9 mouse cellular contexts compared by ENCODE assay signal in the genomic region with DNA sequence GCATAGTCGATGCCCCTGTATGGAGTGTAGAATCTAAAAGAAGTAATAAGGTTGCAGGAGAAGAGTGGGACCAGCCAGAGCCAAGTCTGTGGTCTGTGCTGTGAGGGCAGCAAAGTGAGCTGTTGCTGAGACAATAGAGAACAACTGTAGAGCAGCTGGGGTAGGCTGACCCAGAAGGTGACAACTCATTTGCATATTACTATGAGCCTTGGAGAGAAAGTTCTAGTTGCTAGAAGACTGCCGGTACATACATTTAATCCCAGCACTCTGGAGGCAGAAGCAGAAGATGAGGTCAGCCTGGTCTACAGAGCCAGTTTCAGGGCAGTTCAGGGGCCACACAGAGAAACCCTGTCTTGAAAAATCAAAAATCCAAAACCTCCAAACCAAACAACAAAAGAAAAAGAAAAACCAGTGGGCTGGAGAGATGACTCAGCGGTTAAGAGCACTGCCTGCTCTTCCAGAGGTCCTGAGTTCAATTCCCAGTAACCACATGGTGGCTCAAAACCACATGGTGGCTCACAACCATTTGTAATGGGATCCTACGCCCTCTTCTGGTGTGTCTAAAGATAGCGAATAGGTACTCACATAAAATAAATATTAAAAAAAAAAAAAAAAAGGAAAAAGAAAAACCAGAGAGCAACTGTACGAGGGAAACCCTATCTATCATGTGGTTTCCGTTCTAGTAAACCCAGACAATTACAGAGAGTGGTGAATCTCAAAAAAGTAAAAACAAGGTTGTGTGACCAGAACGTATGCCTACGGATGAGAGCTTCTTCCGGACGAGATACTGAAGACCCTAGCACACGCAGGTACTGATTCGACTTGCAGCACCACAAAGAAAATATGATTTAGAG. TPM values are rescaled to one million over a fixed set of nuclear protein-coding genes. Genes with fewer than 3 reads are reported as not detected.
DNase-seq lines count a peak whose midpoint lies in the region; ATAC-seq and TF ChIP-seq lines count a peak whose summit lies in the region.
"Had no signal": no experiment of that assay in that cellular context is flagged by ENCODE, and none has a peak within 500 bp of the region (broad histone marks: within the 10 kb centered on the region; RNA-seq: fewer than 3 reads in every experiment).

No protein-coding gene starts in this region.

- no peaks in the 10 kb centered on the region for H3K79me2 ChIP-seq in CH12.LX (replicated peaks; ENCODE audit: control insufficient read depth, extremely low read depth, insufficient read depth, poor library complexity, severe bottlenecking)

- H3K9ac ChIP-seq in heart, embryonic 13.5 days = 0 out of 2 replicates have a peak overlapping the region, but pooled peaks have one; percentile 62
- peak overlapping the region; percentile 59 for H3K9ac ChIP-seq in CH12.LX (ENCODE audit: insufficient read depth, low read depth)
- no peak overlapping the region for H3K9ac ChIP-seq in hindbrain, embryonic 13.5 days

- peak; percentile 25; the same call in 1 of the 2 replicates for TF ChIP-seq EP300 in CH12.LX (IDR thresholded peaks at IDR 0.05; ENCODE audit: low read length)

- H3K4me3 ChIP-seq in heart, embryonic 13.5 days = peak overlapping the region; percentile 36; the same call in 1 of the 2 replicates
- H3K4me3 ChIP-seq in CH12.LX (replicated peaks in 1 of 3; ENCODE audit: low read depth in 2 of 3, low read length in 2 of 3, poor library complexity in 1 of 3) = peak overlapping the region in 2 of 3 experiments; percentile 27
- no peak overlapping the region for H3K4me3 ChIP-seq in hindbrain, embryonic 13.5 days
- peak overlapping the region; percentile 37; the same call in 1 of the 2 replicates for H3K4me3 ChIP-seq in midbrain, embryonic 10.5 days

- in situ Hi-C loops in CH12.LX (cut with MboI; ENCODE audit: low pct_ligation_motif_present, low pct_unique_long_range_greater_than_20kb, low sequenced_read_pairs) = loop anchor here (5.0 to 25.0 kb wide), 2 partner anchors 108 to 452 kb away; no protein-coding TSS in a partner anchor

- no peak for TF ChIP-seq RAD21 in CH12.LX (IDR thresholded peaks at IDR 0.05; ENCODE audit: low read depth, low read length)

- H3K36me3 ChIP-seq in heart, embryonic 13.5 days = no peaks in the 10 kb centered on the region
- no peaks in the 10 kb centered on the region for H3K36me3 ChIP-seq in CH12.LX (replicated peaks in 1 of 2; ENCODE audit: control insufficient read depth in 1 of 2, insufficient read depth in 1 of 2, low read length in 1 of 2)
- no peaks in the 10 kb centered on the region for H3K36me3 ChIP-seq in hindbrain, embryonic 13.5 days
- H3K36me3 ChIP-seq in midbrain, embryonic 10.5 days = no peaks in the 10 kb centered on the region

- intact Hi-C loops in heart, postnatal 36 days (cut with DNase I) = loop anchor here (1.0 kb wide), 1 partner anchor 104 kb away; no protein-coding TSS in a partner anchor

- peak overlapping the region; percentile 68 for H3K4me2 ChIP-seq in heart, embryonic 13.5 days
- H3K4me2 ChIP-seq in CH12.LX (ENCODE audit: insufficient read depth, low read depth, poor library complexity, severe bottlenecking) = peak overlapping the region; percentile 91
- H3K4me2 ChIP-seq in hindbrain, embryonic 13.5 days = peak overlapping the region; percentile 42

- WGBS in heart, embryonic 13.5 days = 42% methylated on average over 13 of the region's 13 CpGs
- 44% methylated on average over 13 of the region's 13 CpGs for WGBS in hindbrain, embryonic 13.5 days
- WGBS in midbrain, embryonic 10.5 days = 47% methylated on average over 13 of the region's 13 CpGs

- TF ChIP-seq POLR2A in CH12.LX (IDR thresholded peaks at IDR 0.05; ENCODE audit: low read depth, low read length) = no peak

- peak in 1 of 2 experiments; percentile 12; a peak in 1 of 4 replicates for TF ChIP-seq CTCF in CH12.LX (conservative IDR thresholded peaks at IDR 0.05 in 1 of 2, IDR thresholded peaks at IDR 0.05 in 1 of 2; ENCODE audit: low read depth in 2 of 2, low read length in 2 of 2)

- no peak for DNase-seq in heart, postnatal 36 days
- peak; percentile 56 for DNase-seq in CH12.LX (ENCODE audit: extremely low read depth)
- DNase-seq in midbrain, embryonic 10.5 days (ENCODE audit: low spot score) = no peak
- no peak for DNase-seq in embryo, embryonic 10 days (ENCODE audit: low spot score)
- no peak for DNase-seq in right cerebral cortex, postnatal 4 days
- DNase-seq in left cerebral cortex, adult 18-20 months (ENCODE audit: low spot score in 2 of 2) = no peak

- H3K27ac ChIP-seq in heart, embryonic 13.5 days (replicated peaks) = no peak overlapping the region
- H3K27ac ChIP-seq in CH12.LX (ENCODE audit: insufficient read depth, low read depth) = no peak overlapping the region
- no peak overlapping the region for H3K27ac ChIP-seq in hindbrain, embryonic 13.5 days
- H3K27ac ChIP-seq in midbrain, embryonic 10.5 days (replicated peaks) = no peak overlapping the region
- H3K27ac ChIP-seq: macrophage had no signal

- no peaks in the 10 kb centered on the region for H3K9me3 ChIP-seq in heart, embryonic 13.5 days
- peaks cover 6% of the 10 kb centered on the region for H3K9me3 ChIP-seq in CH12.LX (replicated peaks; ENCODE audit: low read length)
- no peaks in the 10 kb centered on the region for H3K9me3 ChIP-seq in hindbrain, embryonic 13.5 days
- no peaks in the 10 kb centered on the region for H3K9me3 ChIP-seq in midbrain, embryonic 10.5 days (replicated peaks)

- H3K27me3 ChIP-seq in heart, embryonic 13.5 days (replicated peaks) = no peaks in the 10 kb centered on the region
- peaks cover 12% of the 10 kb centered on the region for H3K27me3 ChIP-seq in CH12.LX (replicated peaks)
- no peaks in the 10 kb centered on the region for H3K27me3 ChIP-seq in hindbrain, embryonic 13.5 days
- H3K27me3 ChIP-seq in midbrain, embryonic 10.5 days (ENCODE audit: low read depth, poor library complexity, severe bottlenecking) = no peaks in the 10 kb centered on the region

- peaks cover 5% of the 10 kb centered on the region; the same call in 1 of the 2 replicates for H3K4me1 ChIP-seq in heart, embryonic 13.5 days
- H3K4me1 ChIP-seq in CH12.LX (ENCODE audit: control insufficient read depth in 1 of 2, insufficient read depth in 2 of 2) = peaks cover 3 to 14% of the 10 kb centered on the region in 2 experiments
- peaks cover 3% of the 10 kb centered on the region for H3K4me1 ChIP-seq in hindbrain, embryonic 13.5 days (replicated peaks)
- H3K4me1 ChIP-seq in midbrain, embryonic 10.5 days = peaks cover 9% of the 10 kb centered on the region

- ATAC-seq in heart, embryonic 13.5 days (ENCODE audit: extremely low read depth, insufficient number of reproducible peaks, low FRiP score, low TSS enrichment) = no peak
- no peak for ATAC-seq in hindbrain, embryonic 13.5 days (ENCODE audit: low FRiP score)

- dilution Hi-C loops in CH12.LX (cut with MboI; ENCODE audit: extremely low pct_ligation_motif_present, extremely low pct_unique_long_range_greater_than_20kb, low sequenced_read_pairs) = no loop called here

TF ChIP-seq in CH12.LX, 34 proteins besides CTCF, POLR2A, EP300 and RAD21:
- TF ChIP-seq CHD1 (IDR thresholded peaks at IDR 0.05; ENCODE audit: low read depth, low read length) (no peak), MAFK (IDR thresholded peaks at IDR 0.05; ENCODE audit: insufficient replicate concordance, low read length) (peak; percentile 32; the same call in 1 of the 2 replicates), MYC (IDR thresholded peaks at IDR 0.05; ENCODE audit: low read depth, low read length) (peak; percentile 83)

RNA-seq across cellular contexts. Expression of a gene that starts 20.3 kb away (rescaled TPM):
- polyA plus RNA-seq in heart, embryonic 13.5 days (2015; fragmentation: Nextera tagmentation; extraction: Ambion mirVana) = 406 and 460 TPM in 2 replicates
- total RNA-seq in heart, postnatal 36 days (2021) = 10 to 100 TPM; 83.7 to 93.5 TPM
- total RNA-seq in CH12.LX (2012; rRNA removed) (63.3 and 78.6 TPM in 2 replicates), CH12.LX (2014; rRNA removed) (188 and 190 TPM in 2 replicates)
- polyA plus RNA-seq in CH12.LX (2012; ENCODE audit: insufficient read length, low read depth) = 320 and 355 TPM in 2 replicates
- polyA plus RNA-seq in hindbrain, embryonic 13.5 days (2015; fragmentation: Nextera tagmentation; extraction: Ambion mirVana) = 613 and 627 TPM in 2 replicates
- 457 and 467 TPM in 2 replicates for polyA plus RNA-seq in midbrain, embryonic 10.5 days (2016; fragmentation: Nextera tagmentation; extraction: Ambion mirVana)
- 1,000 to 10,000 TPM; 1,087 to 1,156 TPM for total RNA-seq in left cerebral cortex, adult 18-20 months (2021)
